Mouse (Mus musculus): ENCODE data around the gene Gpatch8. TPM values are rescaled to one million over a fixed set of nuclear protein-coding genes. Genes with fewer than 3 reads are reported as not detected.
A peak's percentile ranks its signal among the peaks of the same experiment; 100 is the strongest.

The Gpatch8 gene
- 43.2 and 43.4 TPM in 2 replicates for polyA plus RNA-seq (2014; fragmentation: Nextera tagmentation; extraction: Ambion mirVana)

DNA sequence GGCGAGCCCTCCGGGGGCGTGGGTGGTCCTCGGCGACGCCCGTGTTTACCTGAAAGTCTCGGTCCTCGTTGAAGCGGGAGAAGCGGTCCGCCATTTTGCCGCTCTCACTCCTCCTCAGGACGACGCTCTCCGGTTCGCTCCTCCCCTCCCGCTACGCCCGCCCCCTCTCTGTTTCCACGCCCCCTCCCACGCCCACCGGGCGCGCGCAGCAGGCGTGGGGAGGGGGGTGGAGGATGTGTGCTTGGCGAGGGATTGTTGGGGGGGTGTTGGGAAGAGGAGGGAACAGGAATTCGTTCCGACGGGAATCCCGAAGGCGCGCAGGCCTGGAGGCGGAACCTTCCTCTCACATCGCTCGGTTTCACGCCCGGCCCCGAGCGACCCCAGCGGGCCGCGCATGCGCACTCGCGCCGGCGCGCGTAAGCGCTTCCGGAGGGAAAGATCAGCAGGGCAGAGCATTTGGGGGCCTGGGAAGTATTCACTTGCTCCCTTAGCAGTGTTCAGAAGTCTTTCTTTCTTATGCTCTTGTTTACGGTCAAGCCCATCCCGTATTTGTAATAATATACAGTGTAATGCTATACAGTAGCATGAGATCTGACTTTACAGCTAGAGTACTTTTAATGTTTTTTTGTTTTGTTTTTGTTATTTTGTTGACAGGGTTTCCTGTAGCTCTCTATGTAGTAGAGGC is at the start of gene Gpatch8:
Gene Gpatch8 (minus strand): TSS at position 362 of the 685 bp plus-strand sequence.
- H3K4me3 ChIP-seq (ENCODE audit: low read depth, low read length): peak within 1 kb of the TSS; percentile 84
- DNase-seq (ENCODE audit: low spot score): peak; percentile 97
- H3K4me1 ChIP-seq (ENCODE audit: control insufficient read depth, insufficient read depth, low read length): no peaks in the 10 kb centered on the region
- no peaks in the 10 kb centered on the region for H3K9me3 ChIP-seq (replicated peaks; ENCODE audit: control insufficient read depth, low read length)
- H3K36me3 ChIP-seq (replicated peaks; ENCODE audit: control insufficient read depth, insufficient read depth, low read depth, low read length): no peaks in the 10 kb centered on the region
- ATAC-seq (replicated peaks; ENCODE audit: insufficient number of reproducible peaks, low FRiP score, low TSS enrichment, low read depth): peak; percentile 95
- no peaks in the 10 kb centered on the region for H3K27me3 ChIP-seq (ENCODE audit: control insufficient read depth, insufficient read depth, low read length)
- H3K9ac ChIP-seq (replicated peaks; ENCODE audit: low read length): peak within 1 kb of the TSS; percentile 91
- H3K27ac ChIP-seq (replicated peaks; ENCODE audit: low read depth, low read length): peak within 1 kb of the TSS; percentile 88
- H3K4me2 ChIP-seq (ENCODE audit: low read depth, low read length): peak within 1 kb of the TSS; percentile 60
- WGBS: 0% methylated on average over 41 of the region's 55 CpGs

DNA sequence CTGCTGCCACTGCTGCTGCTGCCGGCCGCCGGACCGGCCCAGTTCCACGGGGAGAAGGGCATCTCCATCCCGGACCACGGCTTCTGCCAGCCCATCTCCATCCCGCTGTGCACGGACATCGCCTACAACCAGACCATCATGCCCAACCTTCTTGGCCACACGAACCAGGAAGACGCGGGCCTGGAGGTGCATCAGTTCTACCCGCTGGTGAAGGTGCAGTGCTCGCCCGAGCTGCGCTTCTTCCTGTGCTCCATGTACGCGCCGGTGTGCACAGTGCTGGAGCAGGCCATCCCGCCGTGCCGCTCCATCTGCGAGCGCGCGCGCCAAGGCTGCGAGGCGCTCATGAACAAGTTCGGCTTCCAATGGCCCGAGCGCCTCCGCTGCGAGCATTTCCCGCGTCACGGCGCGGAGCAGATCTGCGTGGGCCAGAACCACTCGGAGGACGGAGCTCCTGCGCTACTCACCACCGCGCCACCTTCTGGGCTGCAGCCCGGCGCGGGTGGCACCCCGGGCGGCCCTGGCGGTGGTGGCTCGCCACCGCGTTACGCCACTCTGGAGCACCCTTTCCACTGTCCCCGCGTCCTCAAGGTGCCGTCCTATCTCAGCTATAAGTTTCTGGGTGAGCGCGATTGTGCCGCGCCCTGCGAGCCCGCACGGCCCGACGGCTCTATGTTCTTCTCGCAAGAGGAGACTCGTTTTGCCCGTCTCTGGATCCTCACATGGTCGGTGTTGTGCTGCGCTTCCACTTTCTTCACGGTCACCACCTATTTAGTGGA is 48.8 kb upstream of the Gpatch8 start:
- H3K9me3 ChIP-seq (replicated peaks; ENCODE audit: control insufficient read depth, low read length): no peaks in the 10 kb centered on the region
- no peaks in the 10 kb centered on the region for H3K36me3 ChIP-seq (replicated peaks; ENCODE audit: control insufficient read depth, insufficient read depth, low read depth, low read length)
- H3K4me2 ChIP-seq (ENCODE audit: low read depth, low read length): peak overlapping the region; percentile 76
- H3K9ac ChIP-seq (replicated peaks; ENCODE audit: low read length): peak overlapping the region; percentile 99
- peak overlapping the region; percentile 99 for H3K27ac ChIP-seq (replicated peaks; ENCODE audit: low read depth, low read length)
- DNase-seq (ENCODE audit: low spot score) (peak; percentile 52), ATAC-seq (replicated peaks; ENCODE audit: insufficient number of reproducible peaks, low FRiP score, low TSS enrichment, low read depth) (peak; percentile 63)
- peak overlapping the region; percentile 95 for H3K4me3 ChIP-seq (ENCODE audit: low read depth, low read length)
- H3K27me3 ChIP-seq (ENCODE audit: control insufficient read depth, insufficient read depth, low read length): no peaks in the 10 kb centered on the region
- WGBS: under 1% methylated on average over 74 of the region's 74 CpGs
- peaks cover 5% of the 10 kb centered on the region for H3K4me1 ChIP-seq (ENCODE audit: control insufficient read depth, insufficient read depth, low read length)

DNA sequence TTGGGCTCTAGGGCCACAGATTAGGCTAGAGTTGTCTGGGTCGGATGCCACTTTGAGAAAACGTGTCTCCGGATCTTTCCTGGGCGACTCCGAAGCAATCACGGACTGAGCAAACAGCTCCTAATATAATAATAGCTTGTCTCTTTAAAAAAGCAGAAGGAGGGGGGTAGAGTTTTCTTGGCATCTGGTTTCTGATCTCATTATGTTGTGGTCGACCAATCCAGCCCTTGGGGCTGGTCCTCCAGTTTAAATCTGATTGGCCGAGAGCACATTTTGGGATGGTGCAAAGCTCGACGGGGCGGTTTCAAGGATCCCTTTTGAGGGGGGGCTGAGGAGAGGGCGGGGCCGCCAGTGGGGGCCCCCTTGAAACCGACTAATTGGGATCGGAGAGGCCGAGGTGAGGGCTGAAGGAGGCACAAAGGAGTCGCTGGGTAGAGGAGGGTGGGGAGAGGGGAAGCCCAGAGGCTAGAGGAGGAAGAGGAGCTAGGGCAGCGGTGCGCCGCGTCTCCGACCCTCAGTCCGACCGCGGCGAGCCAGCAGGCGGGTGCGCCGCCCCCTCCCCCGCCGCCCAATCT is 47.9 kb upstream of the Gpatch8 start, which contains the start of gene Fzd2:
Gene Fzd2 (plus strand): TSS at position 387 of the 575 bp plus-strand sequence.
- 0% methylated on average over 29 of the region's 31 CpGs for WGBS
- no peaks in the 10 kb centered on the region for H3K27me3 ChIP-seq (ENCODE audit: control insufficient read depth, insufficient read depth, low read length)

DNA sequence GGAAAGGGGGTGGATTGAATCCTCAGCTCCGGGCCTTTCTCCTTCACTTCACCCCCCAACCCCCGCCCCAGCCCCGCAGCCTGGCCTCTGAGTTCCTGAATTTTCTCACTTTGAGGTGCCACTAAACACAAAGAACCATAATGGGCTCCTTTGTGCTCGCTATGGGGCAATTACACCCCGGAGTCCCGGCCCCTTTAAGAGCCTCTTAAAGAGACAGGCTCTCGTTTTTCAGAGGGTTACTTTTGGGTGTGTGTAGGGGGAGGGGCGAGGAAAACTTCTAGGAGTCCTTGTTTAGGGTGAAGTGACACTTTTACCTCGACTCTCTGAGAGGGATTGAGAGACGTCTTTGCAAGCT is 47.3 kb upstream of the Gpatch8 start:
- under 1% methylated on average over 10 of the region's 10 CpGs for WGBS
- Histone ChIP-seq H3K4me2 (ENCODE audit: low read depth, low read length) (peak overlapping the region; percentile 52), H3K9me3 (replicated peaks; ENCODE audit: control insufficient read depth, low read length) (no peaks in the 10 kb centered on the region), H3K36me3 (replicated peaks; ENCODE audit: control insufficient read depth, insufficient read depth, low read depth, low read length) (no peaks in the 10 kb centered on the region), H3K4me3 (ENCODE audit: low read depth, low read length) (peak overlapping the region; percentile 95), H3K27ac (replicated peaks; ENCODE audit: low read depth, low read length) (peak overlapping the region; percentile 92), H3K27me3 (ENCODE audit: control insufficient read depth, insufficient read depth, low read length) (no peaks in the 10 kb centered on the region), H3K4me1 (ENCODE audit: control insufficient read depth, insufficient read depth, low read length) (peaks cover 2% of the 10 kb centered on the region; the same call in 1 of the 2 replicates), H3K9ac (replicated peaks; ENCODE audit: low read length) (peak overlapping the region; percentile 62)
- DNase-seq (ENCODE audit: low spot score) (peak; percentile 93), ATAC-seq (replicated peaks; ENCODE audit: insufficient number of reproducible peaks, low FRiP score, low TSS enrichment, low read depth) (peak; percentile 31; the same call in 1 of the 2 replicates)

More for the DNA sequence above, 47.9 kb upstream of the Gpatch8 start, which contains the start of gene Fzd2:
- H3K4me2 ChIP-seq (ENCODE audit: low read depth, low read length): peak within 1 kb of the TSS; percentile 76
- ATAC-seq (replicated peaks; ENCODE audit: insufficient number of reproducible peaks, low FRiP score, low TSS enrichment, low read depth): peak; percentile 93
- peak within 1 kb of the TSS; percentile 99 for H3K27ac ChIP-seq (replicated peaks; ENCODE audit: low read depth, low read length)
- H3K9ac ChIP-seq (replicated peaks; ENCODE audit: low read length): peak within 1 kb of the TSS; percentile 99
- peak within 1 kb of the TSS; percentile 95 for H3K4me3 ChIP-seq (ENCODE audit: low read depth, low read length)
- no peaks in the 10 kb centered on the region for H3K36me3 ChIP-seq (replicated peaks; ENCODE audit: control insufficient read depth, insufficient read depth, low read depth, low read length)
- peak; percentile 98 for DNase-seq (ENCODE audit: low spot score)
- peaks cover 2% of the 10 kb centered on the region for H3K4me1 ChIP-seq (ENCODE audit: control insufficient read depth, insufficient read depth, low read length)
- H3K9me3 ChIP-seq (replicated peaks; ENCODE audit: control insufficient read depth, low read length): no peaks in the 10 kb centered on the region

DNA sequence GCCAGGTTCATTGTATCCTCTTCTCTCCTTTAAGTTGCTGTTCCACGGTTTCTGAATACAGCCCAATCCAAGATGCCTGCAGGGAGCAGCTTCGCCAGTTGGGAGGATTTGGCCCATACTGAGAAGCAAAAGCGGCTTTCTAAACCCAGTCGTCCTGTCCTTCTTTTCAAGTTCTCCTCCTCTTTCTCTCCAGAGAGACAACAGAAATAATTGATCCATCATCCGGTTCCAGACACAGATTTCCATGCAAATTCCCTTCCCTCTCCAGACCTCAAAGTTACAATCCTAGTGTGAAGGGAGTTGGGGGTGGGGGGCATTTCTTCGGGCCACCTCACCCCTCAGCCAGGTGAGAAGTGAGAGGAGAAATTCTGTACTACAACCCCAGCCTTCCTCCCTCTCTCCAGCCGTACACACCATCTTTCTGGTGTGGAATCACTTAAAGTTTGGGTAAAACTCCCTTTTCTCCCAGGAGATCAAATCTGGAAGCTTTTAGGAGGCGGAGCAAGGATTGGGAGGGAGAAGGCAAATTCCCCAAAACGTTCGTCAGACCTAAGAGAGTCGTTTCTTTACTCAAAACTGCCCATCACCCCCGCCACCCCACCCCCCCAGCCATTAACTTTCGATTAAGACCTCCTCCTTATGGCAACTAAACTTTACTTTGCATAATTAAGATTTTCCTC is 46.8 kb upstream of the Gpatch8 start:
- H3K27ac ChIP-seq (replicated peaks; ENCODE audit: low read depth, low read length): peak overlapping the region; percentile 92
- peak overlapping the region; percentile 62 for H3K9ac ChIP-seq (replicated peaks; ENCODE audit: low read length)
- peaks cover 2% of the 10 kb centered on the region; the same call in 1 of the 2 replicates for H3K4me1 ChIP-seq (ENCODE audit: control insufficient read depth, insufficient read depth, low read length)
- H3K36me3 ChIP-seq (replicated peaks; ENCODE audit: control insufficient read depth, insufficient read depth, low read depth, low read length): no peaks in the 10 kb centered on the region
- no peaks in the 10 kb centered on the region for H3K27me3 ChIP-seq (ENCODE audit: control insufficient read depth, insufficient read depth, low read length)
- peak overlapping the region; percentile 95 for H3K4me3 ChIP-seq (ENCODE audit: low read depth, low read length)
- DNase-seq (ENCODE audit: low spot score): peak; percentile 88
- peak overlapping the region; percentile 52 for H3K4me2 ChIP-seq (ENCODE audit: low read depth, low read length)
- no peak for ATAC-seq (replicated peaks; ENCODE audit: insufficient number of reproducible peaks, low FRiP score, low TSS enrichment, low read depth)
- no peaks in the 10 kb centered on the region for H3K9me3 ChIP-seq (replicated peaks; ENCODE audit: control insufficient read depth, low read length)
- WGBS: 3% methylated on average over 13 of the region's 13 CpGs

DNA sequence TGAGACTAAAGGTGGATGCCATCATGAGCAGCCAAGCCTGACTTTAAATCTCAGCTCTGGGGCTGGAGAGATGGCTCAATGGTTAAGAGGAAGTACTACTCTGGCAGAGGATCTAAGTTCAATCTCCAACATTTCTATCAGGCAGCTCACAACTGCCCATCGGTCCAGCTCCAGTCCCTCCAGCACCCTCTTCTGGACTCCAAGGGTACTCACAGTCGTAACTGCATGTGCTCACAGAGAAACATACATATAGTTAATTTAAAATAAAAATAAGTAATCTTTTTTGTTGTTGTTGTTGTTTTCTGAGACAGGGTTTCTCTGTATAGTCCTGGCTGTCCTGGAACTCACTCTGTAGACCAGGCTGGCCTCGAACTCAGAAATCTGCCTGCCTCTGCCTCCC is 43.7 kb upstream of the Gpatch8 start:
- H3K27me3 ChIP-seq (ENCODE audit: control insufficient read depth, insufficient read depth, low read length): no peaks in the 10 kb centered on the region
- ATAC-seq (replicated peaks; ENCODE audit: insufficient number of reproducible peaks, low FRiP score, low TSS enrichment, low read depth) (no peak), DNase-seq (ENCODE audit: low spot score) (peak; percentile 33)
- 90% methylated on average over 3 of the region's 3 CpGs for WGBS
- H3K4me3 ChIP-seq (ENCODE audit: low read depth, low read length): no peak overlapping the region
- no peak overlapping the region for H3K9ac ChIP-seq (replicated peaks; ENCODE audit: low read length)
- no peaks in the 10 kb centered on the region for H3K9me3 ChIP-seq (replicated peaks; ENCODE audit: control insufficient read depth, low read length)
- H3K4me1 ChIP-seq (ENCODE audit: control insufficient read depth, insufficient read depth, low read length): peaks cover 2% of the 10 kb centered on the region; the same call in 1 of the 2 replicates
- no peaks in the 10 kb centered on the region for H3K36me3 ChIP-seq (replicated peaks; ENCODE audit: control insufficient read depth, insufficient read depth, low read depth, low read length)
- H3K27ac ChIP-seq (replicated peaks; ENCODE audit: low read depth, low read length): no peak overlapping the region
- no peak overlapping the region for H3K4me2 ChIP-seq (ENCODE audit: low read depth, low read length)

DNA sequence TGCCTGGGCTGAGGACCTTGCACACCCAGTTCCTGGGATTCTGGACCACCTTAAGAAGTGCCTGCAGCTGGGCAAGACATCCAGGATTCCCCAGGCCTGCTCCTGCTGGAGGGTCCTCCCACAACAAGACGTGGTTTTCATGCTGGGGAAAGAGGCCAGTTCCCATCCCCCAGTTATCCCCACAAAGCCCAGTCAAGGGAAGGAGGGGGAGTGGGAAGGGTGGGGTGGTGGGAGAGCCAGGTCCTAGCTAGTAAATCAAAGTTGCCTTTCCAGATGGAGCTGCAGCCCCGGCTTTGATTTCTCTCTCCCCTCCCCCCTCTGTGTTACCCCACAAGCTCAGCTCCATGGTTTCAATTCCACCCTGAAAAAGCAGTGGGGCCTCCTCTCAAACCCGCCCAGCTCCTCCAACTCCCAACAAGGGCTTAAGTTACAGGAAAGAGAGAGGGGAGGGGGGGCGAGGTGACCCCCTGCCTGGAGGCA is 39.2 kb upstream of the Gpatch8 start:
- no peaks in the 10 kb centered on the region for H3K27me3 ChIP-seq (ENCODE audit: control insufficient read depth, insufficient read depth, low read length)
- H3K9ac ChIP-seq (replicated peaks; ENCODE audit: low read length): peak overlapping the region; percentile 37
- DNase-seq (ENCODE audit: low spot score) (peak; percentile 94), ATAC-seq (replicated peaks; ENCODE audit: insufficient number of reproducible peaks, low FRiP score, low TSS enrichment, low read depth) (peak; percentile 89)
- H3K4me2 ChIP-seq (ENCODE audit: low read depth, low read length): no peak overlapping the region
- peak overlapping the region; percentile 87 for H3K27ac ChIP-seq (replicated peaks; ENCODE audit: low read depth, low read length)
- WGBS: 6% methylated on average over 4 of the region's 4 CpGs
- no peaks in the 10 kb centered on the region for H3K9me3 ChIP-seq (replicated peaks; ENCODE audit: control insufficient read depth, low read length)
- H3K4me1 ChIP-seq (ENCODE audit: control insufficient read depth, insufficient read depth, low read length): peaks cover 4% of the 10 kb centered on the region
- H3K36me3 ChIP-seq (replicated peaks; ENCODE audit: control insufficient read depth, insufficient read depth, low read depth, low read length): no peaks in the 10 kb centered on the region
- no peak overlapping the region for H3K4me3 ChIP-seq (ENCODE audit: low read depth, low read length)
